Mouse (Mus musculus): ENCODE data around the gene Stub1.

The Stub1 gene

DNA sequence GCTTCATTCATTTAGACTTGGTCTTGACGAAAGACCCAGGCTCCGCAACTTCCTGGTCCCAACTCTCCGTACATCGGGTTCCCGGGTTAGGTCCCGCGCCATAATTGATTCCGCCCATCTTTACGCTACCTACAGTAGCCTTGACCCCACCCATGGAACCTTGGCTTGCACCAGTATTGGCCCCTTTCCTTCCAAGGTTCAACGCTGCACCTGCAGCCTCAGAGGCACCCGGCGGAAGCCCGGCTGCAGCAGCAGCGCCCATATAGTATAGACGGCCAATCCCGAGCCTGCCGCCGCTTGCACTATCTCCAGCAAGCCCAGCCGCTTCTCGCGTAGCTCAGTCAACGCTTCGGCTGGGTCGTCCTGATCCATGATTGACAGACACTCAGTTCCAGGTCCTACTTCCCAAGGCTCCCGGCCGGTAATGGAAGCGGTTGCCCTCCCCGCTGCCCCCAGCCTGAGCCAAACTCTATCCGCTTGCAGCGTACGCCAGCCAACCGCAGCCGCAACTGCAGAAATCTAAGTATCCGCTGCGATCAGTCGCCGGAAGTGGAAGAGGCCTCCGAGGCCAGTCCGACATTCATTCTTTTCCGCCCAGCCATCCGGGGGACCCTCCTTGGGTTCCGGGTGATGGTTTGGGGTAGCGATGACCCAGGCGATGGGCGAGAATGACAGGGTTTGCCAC is 41.2 kb downstream of the Stub1 start:
- in situ Hi-C loops (cut with MboI, MseI) = no loop called here

DNA sequence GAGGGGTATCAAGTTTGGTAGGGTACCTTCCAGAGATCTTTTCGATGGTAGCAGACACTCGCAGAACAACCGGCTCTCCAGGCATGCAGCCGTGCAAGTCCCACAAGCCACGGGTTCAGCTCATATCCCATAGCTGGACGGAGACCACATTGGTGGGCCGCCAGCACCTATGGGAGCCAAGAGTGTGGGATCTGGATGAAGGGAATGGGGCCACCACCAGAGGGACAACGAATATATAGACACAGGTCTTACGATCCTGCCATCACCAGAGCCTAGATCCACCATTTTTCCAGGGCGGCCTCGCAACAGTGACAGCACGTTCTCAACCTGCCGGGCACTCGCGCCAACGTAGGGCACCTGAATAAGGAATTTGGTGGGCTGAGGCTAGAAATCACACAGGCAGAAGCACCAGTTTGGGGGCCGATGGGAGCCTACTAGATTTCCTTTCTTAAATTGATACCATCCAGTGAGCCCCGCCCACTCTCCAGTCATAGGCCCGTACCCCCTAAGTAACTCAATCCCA is 41.8 kb downstream of the Stub1 start:
- in situ Hi-C loops (cut with MboI, MseI) = no loop called here

DNA sequence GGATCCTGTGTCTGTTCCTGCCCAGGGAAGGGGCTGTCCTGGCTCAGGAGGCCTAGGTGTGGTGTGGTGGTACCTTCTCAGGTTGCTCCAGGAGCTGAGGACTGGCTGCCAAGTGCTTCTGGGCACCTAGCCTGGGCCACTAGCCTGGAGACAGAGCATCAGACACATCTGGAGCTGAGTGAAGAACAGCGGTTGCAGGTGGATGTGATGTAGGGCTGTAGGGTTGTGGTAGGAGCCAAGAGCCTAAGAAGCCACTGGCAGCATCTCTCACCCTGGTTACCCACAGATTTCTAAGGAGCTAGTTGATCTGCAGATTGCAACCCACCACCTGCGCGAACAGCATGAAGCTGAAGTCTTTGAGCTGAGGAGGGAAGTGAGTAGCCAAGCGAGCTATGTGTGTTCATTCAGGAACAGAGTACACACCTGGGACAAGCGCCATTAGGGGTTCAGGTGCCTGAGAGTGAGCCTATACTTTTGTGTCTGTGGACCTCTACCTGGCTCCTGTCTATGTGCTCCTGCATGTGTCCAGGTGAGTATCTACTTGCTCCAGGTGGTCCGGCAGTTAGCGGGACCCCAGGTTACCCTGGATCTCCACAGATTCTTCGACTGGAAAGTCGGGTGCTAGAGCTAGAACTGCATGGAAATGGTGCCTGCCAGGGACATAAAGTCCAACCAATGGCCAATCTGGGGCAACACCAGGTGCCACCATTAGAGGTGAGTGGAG is 46.3 kb downstream of the Stub1 start:
- in situ Hi-C loops (cut with MboI, MseI) = no loop called here

DNA sequence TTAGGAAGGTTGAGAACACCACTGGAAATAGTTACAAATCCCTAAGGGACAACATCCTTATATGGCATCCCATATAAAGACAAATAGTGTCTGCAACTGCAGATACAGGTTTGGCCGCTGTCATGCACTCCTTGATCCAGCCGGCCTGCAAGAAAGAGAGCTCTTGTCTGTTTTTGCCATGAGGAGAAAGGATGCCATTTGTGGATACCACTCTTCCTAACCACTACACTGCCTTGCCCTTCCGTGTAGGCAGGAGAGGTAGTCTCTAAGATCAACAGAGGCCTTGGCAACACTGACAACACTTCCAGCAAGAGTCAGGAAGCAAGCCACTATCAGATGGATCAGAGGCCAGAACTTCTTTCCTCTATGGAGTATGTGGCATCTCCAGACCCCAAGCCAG is 46.9 kb downstream of the Stub1 start, which contains the start of gene Ccdc78:
Gene Ccdc78 (plus strand): TSS at position 301 of the 400 bp plus-strand sequence.
- in situ Hi-C loops (cut with MboI, MseI) = no loop called here

DNA sequence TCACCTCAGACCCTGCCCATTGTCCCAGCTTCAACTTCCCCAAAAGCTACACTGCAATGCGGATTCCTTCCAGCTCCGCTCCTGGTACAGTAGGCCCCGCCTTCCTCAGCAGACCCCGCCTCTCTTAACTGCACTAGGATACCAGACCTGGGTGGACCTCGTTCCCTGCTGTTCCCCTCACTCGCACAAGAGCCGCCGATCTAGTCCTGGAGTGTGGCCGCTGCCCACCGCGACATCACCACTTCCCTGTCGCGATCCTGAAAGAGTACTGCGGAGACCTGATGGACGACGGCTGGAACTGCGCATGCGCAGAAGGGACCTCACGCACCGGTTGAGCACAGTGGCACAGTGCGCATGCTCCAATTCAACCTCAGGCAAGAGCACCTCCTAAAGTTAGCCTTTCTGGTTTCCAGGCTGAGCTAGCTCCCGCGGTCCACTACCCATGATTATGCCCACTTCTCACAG is 47.9 kb downstream of the Stub1 start, which contains the start of gene Haghl:
Gene Haghl (minus strand): TSS at position 393 of the 465 bp plus-strand sequence.
- in situ Hi-C loops (cut with MboI, MseI) = no loop called here

DNA sequence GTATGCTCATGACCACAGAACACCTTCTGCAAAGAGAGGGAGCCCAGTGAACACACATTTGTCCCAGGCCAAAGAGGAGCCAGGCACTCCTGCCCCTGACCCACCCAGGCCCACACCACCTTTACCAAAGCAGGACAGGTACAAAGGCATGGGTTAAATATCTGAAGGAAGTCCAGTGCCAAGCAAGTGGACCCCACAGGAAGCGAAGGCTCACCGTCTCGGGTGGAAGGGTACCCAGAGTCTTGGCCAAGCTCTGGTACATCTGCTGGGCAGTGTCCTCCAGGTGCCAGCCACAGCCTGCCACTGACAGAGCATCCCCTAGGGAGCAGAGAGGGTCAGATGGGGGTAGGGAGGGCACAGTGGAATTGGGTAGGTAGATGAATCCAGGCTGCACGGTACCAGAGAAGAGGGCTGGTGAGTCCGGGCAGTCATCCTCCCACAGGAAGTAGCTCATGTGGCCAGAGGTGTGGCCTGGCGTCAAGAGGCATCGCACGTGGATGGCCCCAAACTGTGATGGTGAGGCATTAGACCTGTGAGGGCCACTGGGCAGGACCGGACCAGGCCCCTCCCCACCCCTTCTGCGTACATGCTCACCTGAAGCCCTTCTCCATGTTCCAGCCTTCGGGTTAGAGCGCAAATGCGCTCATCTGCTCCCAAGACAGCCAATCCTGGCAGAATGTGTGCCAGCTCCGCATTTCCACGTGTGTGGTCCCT is 49.2 kb downstream of the Stub1 start:
- in situ Hi-C loops (cut with MboI, MseI) = no loop called here

DNA sequence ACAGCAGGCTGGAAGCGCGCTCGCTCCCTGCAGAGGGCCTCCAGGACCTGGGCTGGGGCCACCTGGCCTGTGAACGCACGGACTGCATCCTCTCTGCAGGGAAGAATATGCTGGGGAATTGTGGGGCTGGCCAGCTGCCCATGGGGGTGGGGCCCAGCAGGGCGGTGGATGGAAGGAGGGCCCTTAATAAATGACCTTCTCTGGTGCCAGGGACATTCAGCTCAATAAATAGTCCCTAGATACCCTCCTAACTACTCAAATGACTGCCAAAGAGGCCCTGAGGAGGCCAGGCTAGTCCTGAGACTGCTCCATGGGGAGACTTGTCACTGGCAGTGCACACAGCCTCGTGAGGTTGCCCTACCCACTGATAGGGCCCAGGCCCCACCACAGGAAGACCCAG is 50.1 kb downstream of the Stub1 start:
- in situ Hi-C loops (cut with MboI, MseI) = no loop called here

DNA sequence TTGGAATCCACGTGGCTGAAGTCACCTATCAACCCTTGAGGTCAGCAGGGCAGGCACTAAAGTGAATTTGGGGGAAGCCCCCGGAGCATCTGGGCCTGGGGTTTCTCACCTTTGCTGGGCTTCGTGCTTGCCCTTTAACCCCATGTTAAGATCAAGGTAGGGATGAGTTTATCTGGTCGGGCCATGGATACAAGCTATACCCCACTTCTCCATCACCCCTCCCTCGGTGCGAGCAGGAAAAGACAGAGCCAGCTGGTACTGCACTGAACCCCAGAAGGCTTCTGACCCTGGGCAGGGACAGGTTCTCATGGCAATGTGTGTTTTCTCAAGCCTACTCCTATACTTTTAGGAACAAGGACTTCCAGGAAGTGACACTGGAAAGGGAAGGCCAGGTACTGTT is 51.9 kb downstream of the Stub1 start:
- in situ Hi-C loops (cut with MboI, MseI) = no loop called here
